28 mouse cellular contexts compared by ENCODE assay signal in the genomic region with DNA sequence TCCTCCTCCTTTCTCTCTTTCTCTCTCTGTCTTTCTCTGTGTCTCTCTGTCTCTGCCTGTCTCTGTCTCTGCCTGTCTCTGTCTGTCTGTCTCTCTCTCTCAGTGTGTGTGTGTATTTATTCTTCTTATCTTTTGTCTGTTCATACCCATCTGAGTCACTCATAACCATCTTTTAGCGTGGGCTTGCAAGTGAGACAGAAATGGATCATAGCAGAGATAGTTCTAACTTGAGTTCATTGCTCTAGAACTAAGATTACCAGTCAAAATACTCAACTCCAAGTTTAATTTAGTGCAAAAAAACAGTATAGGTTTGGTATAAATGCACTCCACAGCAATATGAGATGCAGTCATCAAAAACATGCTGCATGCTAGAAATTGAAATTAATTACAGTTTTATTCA.
"Had no signal": no experiment of that assay in that cellular context is flagged by ENCODE, and none has a peak within 500 bp of the region (broad histone marks: within the 10 kb centered on the region; RNA-seq: fewer than 3 reads in every experiment).

No protein-coding gene starts in this region.

- H3K4me3 ChIP-seq: embryonic facial prominence, embryonic 10.5 days; embryonic facial prominence, embryonic 12.5 days; embryonic facial prominence, embryonic 13.5 days; embryonic facial prominence, embryonic 15.5 days; erythroblast, embryonic 14.5 days; forebrain, embryonic 10.5 days; forebrain, embryonic 12.5 days; forebrain, embryonic 13.5 days; forebrain, embryonic 15.5 days; gastrocnemius, adult 2 months; heart, adult 2 months; heart, embryonic 10.5 days had no signal

- H3K27me3 ChIP-seq: embryonic facial prominence, embryonic 12.5 days; embryonic facial prominence, embryonic 13.5 days; embryonic facial prominence, embryonic 15.5 days; forebrain, embryonic 12.5 days; forebrain, embryonic 13.5 days; forebrain, embryonic 15.5 days had no signal

- H3K9me3 ChIP-seq: embryonic facial prominence, embryonic 10.5 days; embryonic facial prominence, embryonic 12.5 days; embryonic facial prominence, embryonic 13.5 days; embryonic facial prominence, embryonic 15.5 days; forebrain, embryonic 10.5 days; forebrain, embryonic 12.5 days; forebrain, embryonic 13.5 days; forebrain, embryonic 15.5 days; heart, embryonic 10.5 days had no signal

- H3K9ac ChIP-seq: embryonic facial prominence, embryonic 12.5 days; embryonic facial prominence, embryonic 13.5 days; embryonic facial prominence, embryonic 15.5 days; forebrain, embryonic 12.5 days; forebrain, embryonic 13.5 days; forebrain, embryonic 15.5 days; forebrain, postnatal 0 days had no signal

- H3K4me1 ChIP-seq: embryonic facial prominence, embryonic 10.5 days; embryonic facial prominence, embryonic 12.5 days; embryonic facial prominence, embryonic 13.5 days; embryonic facial prominence, embryonic 15.5 days; forebrain, embryonic 10.5 days; forebrain, embryonic 12.5 days; forebrain, embryonic 13.5 days; forebrain, embryonic 15.5 days; heart, embryonic 10.5 days had no signal

- ATAC-seq: forebrain, embryonic 13.5 days; forebrain, embryonic 14.5 days; forebrain, embryonic 15.5 days; forebrain, embryonic 16.5 days; forebrain, postnatal 0 days had no signal

- H3K36me3 ChIP-seq: embryonic facial prominence, embryonic 10.5 days; embryonic facial prominence, embryonic 12.5 days; embryonic facial prominence, embryonic 13.5 days; embryonic facial prominence, embryonic 15.5 days; forebrain, embryonic 10.5 days; forebrain, embryonic 12.5 days; forebrain, embryonic 15.5 days; heart, embryonic 10.5 days had no signal

- H3K27ac ChIP-seq: embryonic facial prominence, embryonic 10.5 days; embryonic facial prominence, embryonic 12.5 days; embryonic facial prominence, embryonic 13.5 days; embryonic facial prominence, embryonic 15.5 days; forebrain, embryonic 10.5 days; forebrain, embryonic 12.5 days; forebrain, embryonic 13.5 days; forebrain, embryonic 15.5 days; gastrocnemius, adult 2 months; heart, adult 2 months; heart, embryonic 10.5 days had no signal

- DNase-seq: cerebellum, adult 9-10 months; cerebellum, adult 9-11 months; cerebellum, postnatal 10 days; cerebellum, postnatal 14 days; cerebellum, postnatal 25 days; cerebellum, postnatal 36 days; embryo, embryonic 11 days; forebrain, postnatal 0 days; gastrocnemius, adult 2 months; gastrocnemius, postnatal 10 days; gastrocnemius, postnatal 14 days; gastrocnemius, postnatal 25 days; gastrocnemius, postnatal 36 days; heart, adult 11 months; heart, adult 18-20 months; heart, adult 2 months had no signal

- H3K4me2 ChIP-seq: embryonic facial prominence, embryonic 12.5 days; embryonic facial prominence, embryonic 13.5 days; embryonic facial prominence, embryonic 15.5 days; forebrain, embryonic 12.5 days; forebrain, embryonic 13.5 days; forebrain, embryonic 15.5 days had no signal
